Mouse (Mus musculus): Measurements from ENCODE around the gene Capn9. TPM values are rescaled to one million over a fixed set of nuclear protein-coding genes. Genes with fewer than 3 reads are reported as not detected.

Gene Capn9
- polyA plus RNA-seq, 1 experiment: not detected

DNA sequence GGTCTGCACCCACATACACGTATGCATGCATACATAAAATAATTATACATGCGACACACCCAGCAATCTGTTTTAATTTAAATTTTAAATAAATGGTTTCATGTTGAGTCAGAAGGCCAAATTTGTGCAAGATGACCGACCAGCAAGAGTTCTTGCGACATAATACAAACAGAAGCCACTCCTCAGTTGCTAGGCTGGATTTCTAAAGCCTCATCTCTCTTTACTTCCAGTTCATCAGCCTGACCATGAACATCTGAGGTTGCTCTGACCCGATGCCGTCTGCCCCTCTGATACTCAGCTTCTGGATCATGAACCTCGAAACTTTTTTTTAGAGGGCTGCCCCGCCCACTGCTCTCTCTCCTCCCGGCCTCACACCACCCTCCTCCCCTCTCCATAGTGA, 42.3 kb downstream of the Capn9 start:
- TF ChIP-seq CTCF (IDR thresholded peaks at IDR 0.05; ENCODE audit: borderline replicate concordance, extremely low read depth, insufficient read depth, insufficient read length) (no peak), POLR2A (IDR thresholded peaks at IDR 0.05; ENCODE audit: borderline replicate concordance, extremely low read depth, insufficient read depth, insufficient read length, poor library complexity, severe bottlenecking) (no peak)
- no peak for DNase-seq (ENCODE audit: low read depth)

DNA sequence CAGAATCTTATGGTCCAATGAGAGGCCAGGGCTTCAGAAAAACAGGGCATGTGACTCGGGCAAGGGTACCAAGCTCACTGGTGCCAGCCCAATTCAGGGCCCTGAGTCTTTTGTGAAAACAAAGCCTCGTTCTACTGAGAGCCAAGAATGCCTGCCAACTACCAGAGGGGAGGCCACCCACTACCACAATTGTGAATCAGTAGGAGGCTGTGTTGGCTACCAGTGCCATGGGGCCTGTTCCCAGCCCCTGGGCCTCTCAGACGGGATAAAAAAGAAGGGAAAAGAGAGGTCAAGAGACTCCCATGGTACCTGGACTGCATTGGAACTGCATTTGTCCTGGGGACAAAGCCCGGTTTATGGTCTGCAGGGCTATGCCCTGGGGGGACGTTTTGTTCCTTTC, 45.3 kb downstream of the Capn9 start:
- DNase-seq (ENCODE audit: low read depth): peak; percentile 94
- TF ChIP-seq CTCF (IDR thresholded peaks at IDR 0.05; ENCODE audit: borderline replicate concordance, extremely low read depth, insufficient read depth, insufficient read length) (no peak), POLR2A (IDR thresholded peaks at IDR 0.05; ENCODE audit: borderline replicate concordance, extremely low read depth, insufficient read depth, insufficient read length, poor library complexity, severe bottlenecking) (no peak)

DNA sequence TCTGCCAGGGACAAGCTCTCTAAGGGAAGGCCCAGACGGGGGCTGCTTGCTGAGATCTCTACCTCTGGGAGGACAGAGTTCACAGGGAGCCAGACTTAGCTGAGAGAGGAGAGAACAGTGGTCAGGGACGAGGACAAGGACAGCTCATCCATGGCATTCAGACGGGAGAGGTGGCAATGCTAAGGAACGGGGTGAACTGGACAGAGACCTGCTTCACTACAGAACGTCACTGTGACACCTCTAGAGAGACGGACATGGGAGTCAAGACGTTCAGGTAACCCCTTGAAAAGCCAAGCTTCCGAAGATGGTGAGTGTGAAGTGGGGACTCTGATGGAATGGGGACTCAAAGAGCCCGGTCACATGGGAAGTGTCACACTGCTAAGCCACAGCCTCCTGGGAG, 50.3 kb downstream of the Capn9 start:
- DNase-seq (ENCODE audit: low read depth): no peak
- TF ChIP-seq POLR2A (IDR thresholded peaks at IDR 0.05; ENCODE audit: borderline replicate concordance, extremely low read depth, insufficient read depth, insufficient read length, poor library complexity, severe bottlenecking) (no peak), CTCF (IDR thresholded peaks at IDR 0.05; ENCODE audit: borderline replicate concordance, extremely low read depth, insufficient read depth, insufficient read length) (no peak)

DNA sequence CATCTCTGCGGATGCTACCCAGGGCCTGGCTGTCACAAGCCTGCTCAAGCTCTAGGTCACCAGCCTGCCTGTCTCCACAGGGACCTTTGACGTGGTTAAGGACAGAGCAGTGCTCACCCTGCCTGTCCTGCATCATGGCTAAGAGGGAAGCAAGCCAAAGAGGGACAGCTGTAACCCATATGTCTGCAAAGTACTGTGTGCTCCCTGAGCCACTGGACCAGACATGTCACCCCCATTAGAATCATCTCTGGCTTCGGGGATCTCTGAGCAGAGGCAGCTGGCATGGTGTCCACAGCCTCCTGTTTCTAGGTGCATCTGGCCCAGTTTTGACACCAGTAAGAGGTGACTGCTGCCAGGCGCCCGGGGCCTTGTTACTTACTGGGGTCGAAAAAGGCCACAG, 54.6 kb downstream of the Capn9 start:
- TF ChIP-seq POLR2A (IDR thresholded peaks at IDR 0.05; ENCODE audit: borderline replicate concordance, extremely low read depth, insufficient read depth, insufficient read length, poor library complexity, severe bottlenecking): no peak
- no peak for TF ChIP-seq CTCF (IDR thresholded peaks at IDR 0.05; ENCODE audit: borderline replicate concordance, extremely low read depth, insufficient read depth, insufficient read length)

DNA sequence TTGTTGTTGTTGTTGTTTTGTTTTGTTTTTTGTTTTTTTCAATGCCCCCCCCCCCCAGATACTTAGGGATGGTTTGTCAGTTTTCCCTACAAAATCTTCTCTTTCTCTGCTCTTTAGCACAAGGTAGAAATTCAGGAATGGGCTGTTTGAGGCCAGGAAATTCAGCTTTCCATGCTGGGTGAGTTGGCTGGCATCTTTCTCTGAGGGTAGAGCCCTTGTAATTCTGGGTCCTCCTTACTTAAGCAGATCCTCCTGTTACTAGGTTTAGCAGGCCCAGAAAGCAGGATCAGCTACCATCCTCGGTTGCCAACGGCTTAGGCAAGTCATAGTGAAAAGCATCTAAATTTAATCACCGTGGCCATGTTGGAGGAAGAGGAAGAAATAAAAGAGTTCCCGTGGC, 55.0 kb downstream of the Capn9 start:
- DNase-seq (ENCODE audit: low read depth): no peak
- TF ChIP-seq CTCF (IDR thresholded peaks at IDR 0.05; ENCODE audit: borderline replicate concordance, extremely low read depth, insufficient read depth, insufficient read length): no peak
- TF ChIP-seq POLR2A (IDR thresholded peaks at IDR 0.05; ENCODE audit: borderline replicate concordance, extremely low read depth, insufficient read depth, insufficient read length, poor library complexity, severe bottlenecking): no peak

More for the DNA sequence above, 54.6 kb downstream of the Capn9 start:
- no peak for DNase-seq (ENCODE audit: low read depth)

DNA sequence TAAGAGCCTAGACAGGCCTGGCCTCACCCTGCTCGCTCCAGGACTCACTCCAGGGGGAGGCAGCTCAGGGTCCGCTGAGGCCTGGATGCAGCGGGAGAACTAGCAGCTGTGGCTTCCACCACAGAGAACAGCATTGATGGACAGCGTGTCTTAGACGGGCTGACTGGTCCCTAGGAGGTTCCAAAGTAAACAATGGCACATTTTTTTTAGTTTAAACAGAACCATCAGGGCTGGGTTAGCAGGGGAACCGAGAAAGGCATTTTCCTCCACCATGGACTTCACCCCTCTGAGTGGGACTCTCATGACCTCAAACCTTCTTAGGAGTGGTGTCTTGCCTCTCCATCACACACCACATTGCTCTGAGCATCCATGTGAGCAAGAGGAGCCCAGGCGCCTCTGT, 56.1 kb downstream of the Capn9 start:
- DNase-seq (ENCODE audit: low read depth): no peak
- TF ChIP-seq CTCF (IDR thresholded peaks at IDR 0.05; ENCODE audit: borderline replicate concordance, extremely low read depth, insufficient read depth, insufficient read length) (no peak), POLR2A (IDR thresholded peaks at IDR 0.05; ENCODE audit: borderline replicate concordance, extremely low read depth, insufficient read depth, insufficient read length, poor library complexity, severe bottlenecking) (no peak)

DNA sequence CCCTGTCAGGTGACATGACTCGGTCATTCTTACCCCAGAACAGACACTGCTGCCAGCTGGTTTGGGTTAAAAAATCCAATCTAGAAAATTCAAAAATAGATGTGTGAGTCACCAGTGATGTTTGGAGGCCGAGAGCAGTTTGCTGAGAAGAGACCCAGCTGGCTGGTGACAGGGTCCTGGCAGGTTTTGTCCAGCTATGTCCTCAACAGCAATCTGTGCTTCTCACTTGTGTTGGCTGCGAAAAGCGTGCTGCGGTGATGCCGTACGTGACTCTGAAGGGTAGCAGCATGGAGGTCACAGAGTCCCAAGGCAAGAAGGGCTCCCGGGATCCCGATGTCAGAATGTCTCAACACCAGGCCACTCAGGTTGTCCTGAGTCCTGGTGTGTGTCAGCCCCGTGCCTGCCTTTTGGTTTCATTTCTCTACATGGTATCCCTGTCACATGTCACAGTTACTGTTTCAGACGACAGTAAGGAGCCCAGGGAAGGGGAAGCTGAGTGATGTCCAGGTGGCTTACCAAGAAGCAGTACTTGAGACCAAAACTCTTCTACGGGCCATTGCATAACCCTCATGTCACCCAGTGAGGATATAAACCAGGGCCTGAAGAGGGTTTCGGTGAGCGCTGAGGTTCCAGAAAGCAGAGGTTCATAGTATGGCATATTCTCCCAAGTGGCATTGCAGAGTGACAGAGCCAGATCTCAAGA, 57.2 kb downstream of the Capn9 start:
- DNase-seq (ENCODE audit: low read depth): no peak

DNA sequence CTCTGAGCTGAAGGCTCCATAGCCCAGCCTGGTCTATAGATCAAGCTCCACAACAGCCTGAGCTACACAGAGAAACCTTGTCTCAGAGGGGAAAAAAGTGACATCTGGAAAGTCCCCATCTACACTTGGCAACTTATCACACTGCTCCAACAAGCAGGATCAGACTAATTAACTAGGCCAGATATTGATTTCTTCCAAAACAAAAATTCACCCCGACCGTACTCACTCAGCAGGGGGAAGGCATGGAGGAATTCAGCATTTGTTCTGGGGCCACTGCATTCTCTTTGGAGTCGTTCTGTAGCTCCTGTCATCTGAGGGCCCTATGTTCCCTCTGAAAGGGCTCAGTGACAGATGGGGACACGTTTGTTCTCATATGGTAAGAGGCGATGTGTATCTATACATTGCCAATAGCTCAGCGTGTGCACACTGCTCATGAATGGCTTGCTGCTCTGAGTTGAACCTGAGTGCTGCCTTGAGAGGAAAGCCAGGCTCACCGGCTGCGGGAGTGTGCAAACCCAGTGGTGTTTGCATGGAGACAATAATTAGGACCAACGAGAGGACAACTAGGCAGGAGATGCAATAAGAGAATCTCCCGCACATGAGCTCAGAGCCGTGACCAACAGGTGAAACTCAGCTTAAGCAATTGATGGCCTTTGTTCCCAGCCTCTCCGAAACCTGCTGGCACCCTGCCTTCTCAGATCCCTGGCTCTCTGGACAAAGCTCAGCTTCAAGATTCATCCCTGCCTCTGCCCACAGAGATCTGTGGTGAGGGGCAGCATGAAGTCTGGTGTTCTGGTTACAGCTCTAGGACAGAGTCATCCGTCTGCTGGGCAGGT, 58.7 kb downstream of the Capn9 start:
- DNase-seq (ENCODE audit: low read depth): peak; percentile 57
- TF ChIP-seq CTCF (IDR thresholded peaks at IDR 0.05; ENCODE audit: borderline replicate concordance, extremely low read depth, insufficient read depth, insufficient read length) (no peak), POLR2A (IDR thresholded peaks at IDR 0.05; ENCODE audit: borderline replicate concordance, extremely low read depth, insufficient read depth, insufficient read length, poor library complexity, severe bottlenecking) (no peak)

More for the DNA sequence above, 57.2 kb downstream of the Capn9 start:
- TF ChIP-seq CTCF (IDR thresholded peaks at IDR 0.05; ENCODE audit: borderline replicate concordance, extremely low read depth, insufficient read depth, insufficient read length): no peak
- TF ChIP-seq POLR2A (IDR thresholded peaks at IDR 0.05; ENCODE audit: borderline replicate concordance, extremely low read depth, insufficient read depth, insufficient read length, poor library complexity, severe bottlenecking): no peak

DNA sequence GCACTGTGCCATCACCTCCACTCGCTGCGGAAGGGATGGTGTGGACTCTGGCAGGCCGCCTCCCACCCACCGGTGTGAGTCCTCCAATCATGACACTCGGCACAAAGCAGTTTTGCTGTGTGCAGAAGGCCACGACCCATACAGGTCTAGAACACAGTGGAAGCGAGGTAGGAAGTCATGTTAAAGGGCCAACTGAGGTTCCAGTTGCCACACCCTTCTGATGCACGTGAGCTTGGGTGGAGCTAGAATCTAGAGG, 59.3 kb downstream of the Capn9 start:
- DNase-seq (ENCODE audit: low read depth): no peak
- TF ChIP-seq POLR2A (IDR thresholded peaks at IDR 0.05; ENCODE audit: borderline replicate concordance, extremely low read depth, insufficient read depth, insufficient read length, poor library complexity, severe bottlenecking) (no peak), CTCF (IDR thresholded peaks at IDR 0.05; ENCODE audit: borderline replicate concordance, extremely low read depth, insufficient read depth, insufficient read length) (no peak)

DNA sequence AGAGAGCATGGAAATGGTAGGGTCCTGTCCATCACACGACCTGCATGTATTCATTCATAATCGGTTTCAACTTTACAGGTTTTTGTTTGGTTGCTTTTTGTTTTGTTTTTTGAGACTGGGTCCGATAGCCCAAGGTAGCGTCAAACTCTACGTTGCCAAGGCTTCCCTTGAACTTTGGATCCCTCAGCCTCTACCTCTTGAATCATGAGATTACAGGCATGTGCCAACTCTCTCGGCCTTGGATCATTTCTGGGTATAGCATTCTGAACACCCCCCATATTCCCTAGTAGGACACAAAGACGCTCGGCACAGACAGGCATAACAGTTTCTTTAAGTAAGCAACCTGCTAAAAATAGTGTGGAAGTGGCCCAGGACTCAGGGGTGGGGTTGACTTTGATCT, 65.7 kb downstream of the Capn9 start:
- TF ChIP-seq POLR2A (IDR thresholded peaks at IDR 0.05; ENCODE audit: borderline replicate concordance, extremely low read depth, insufficient read depth, insufficient read length, poor library complexity, severe bottlenecking) (no peak), CTCF (IDR thresholded peaks at IDR 0.05; ENCODE audit: borderline replicate concordance, extremely low read depth, insufficient read depth, insufficient read length) (no peak)
- DNase-seq (ENCODE audit: low read depth): no peak

DNA sequence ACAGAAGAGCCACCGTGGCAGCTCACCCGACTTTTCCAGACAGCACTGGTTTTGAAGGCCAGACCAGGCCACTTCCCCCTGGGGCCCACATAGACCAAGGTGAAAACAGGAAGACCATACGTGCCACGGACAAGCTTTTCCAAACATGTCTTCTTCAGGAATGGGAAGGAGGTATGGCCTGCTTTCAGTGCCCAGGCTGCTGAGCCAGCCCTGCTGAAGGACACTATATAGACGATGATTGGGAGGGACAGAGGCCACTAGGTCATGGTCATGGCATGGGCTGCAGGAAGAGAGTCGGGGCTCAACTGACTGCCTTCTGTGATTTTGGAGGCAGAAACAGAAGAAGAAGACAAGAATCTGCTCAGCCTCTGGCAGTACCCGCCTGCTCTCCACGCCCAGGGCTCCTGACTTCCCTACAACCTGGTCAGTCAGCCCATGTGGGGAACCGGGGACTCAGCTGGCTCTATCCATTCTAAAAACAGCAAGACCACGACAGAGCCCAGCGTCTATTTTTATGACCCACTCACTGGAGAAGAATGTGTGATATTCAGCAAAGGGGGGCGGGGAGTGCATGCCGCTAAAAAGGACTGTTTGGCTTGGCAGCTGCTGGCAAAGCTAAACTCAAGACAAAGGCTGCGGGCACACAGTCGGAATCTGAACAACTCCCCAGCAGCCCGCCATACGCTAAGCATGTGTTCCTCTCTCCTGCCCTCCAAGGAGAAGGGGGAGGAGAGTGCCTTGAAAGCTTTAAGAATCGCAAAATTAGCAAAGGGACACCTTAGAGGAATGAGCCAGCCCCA, 67.8 kb downstream of the Capn9 start:
- TF ChIP-seq POLR2A (IDR thresholded peaks at IDR 0.05; ENCODE audit: borderline replicate concordance, extremely low read depth, insufficient read depth, insufficient read length, poor library complexity, severe bottlenecking): no peak
- peak; percentile 90 for DNase-seq (ENCODE audit: low read depth)

Data from brain, embryonic 14.5 days (tissue).